Mouse (Mus musculus) neural tube, embryonic 15.5 days (tissue): ENCODE measurements around the gene Zfp398. TPM values are rescaled to one million over a fixed set of nuclear protein-coding genes. Genes with fewer than 3 reads are reported as not detected.
A peak's percentile ranks its signal among the peaks of the same experiment; 100 is the strongest.

Experiments used
- ATAC-seq: fragments of 200-750 bp; cut with Nextera tagmentation; 2 replicates; pipeline ENCODE4 v1.8.0; 2017; ENCODE audit warnings: mild to moderate bottlenecking, moderate TSS enrichment, moderate library complexity; ENCODE audit not compliant: low FRiP score
- H3K27ac ChIP-seq: fragments of 300-500 bp; sonication (generic); replicated peaks from 2 replicates; pipeline ENCODE4 v1.5.1; 2015; ENCODE audit warnings: mild to moderate bottlenecking, inconsistent platforms
- H3K27me3 ChIP-seq: fragments of 300-500 bp; sonication (generic); replicated peaks from 2 replicates; pipeline ENCODE4 v1.6.1; 2015; ENCODE audit warnings: inconsistent platforms
- H3K36me3 ChIP-seq: fragments of 300-500 bp; sonication (generic); 2 replicates; pipeline ENCODE4 v1.6.1; 2015; ENCODE audit warnings: inconsistent platforms
- H3K4me1 ChIP-seq: fragments of 300-500 bp; sonication (generic); 2 replicates; pipeline ENCODE4 v1.6.1; 2015; ENCODE audit warnings: inconsistent platforms
- H3K4me2 ChIP-seq: fragments of 300-500 bp; sonication (generic); 2 replicates; pipeline ENCODE4 v1.6.1; 2015; ENCODE audit warnings: inconsistent platforms, mild to moderate bottlenecking, moderate library complexity
- H3K4me3 ChIP-seq: fragments of 300-500 bp; sonication (generic); replicated peaks from 2 replicates; pipeline ENCODE4 v1.5.1; 2015; ENCODE audit warnings: mild to moderate bottlenecking, inconsistent platforms
- H3K9ac ChIP-seq: fragments of 300-500 bp; sonication (generic); replicated peaks from 2 replicates; pipeline ENCODE4 v1.6.1; 2015; ENCODE audit warnings: mild to moderate bottlenecking, inconsistent platforms
- H3K9me3 ChIP-seq: fragments of 300-500 bp; sonication (generic); replicated peaks from 2 replicates; pipeline ENCODE4 v1.6.1; 2016; ENCODE audit warnings: inconsistent platforms
- WGBS: fragments of 180-500 bp; shearing (Covaris S2); methylation state at CpG from one replicate; pipeline ENCODE4 v1.1.7; 2015; ENCODE audit warnings: mixed read lengths; 5-methylcytosine and 5-hydroxymethylcytosine counted together
- polyA plus RNA-seq: library from polyadenylated mRNA; unstranded; fragments of >200 nt; fragmentation: Nextera tagmentation; extraction: Ambion mirVana; gene quantifications from 2 replicates; pipeline ENCODE4 v1.2.1, GENCODE M21; 2015

Zfp398 gene
- polyA plus RNA-seq, 1 experiment from 2014 or later: 17.4 TPM

DNA sequence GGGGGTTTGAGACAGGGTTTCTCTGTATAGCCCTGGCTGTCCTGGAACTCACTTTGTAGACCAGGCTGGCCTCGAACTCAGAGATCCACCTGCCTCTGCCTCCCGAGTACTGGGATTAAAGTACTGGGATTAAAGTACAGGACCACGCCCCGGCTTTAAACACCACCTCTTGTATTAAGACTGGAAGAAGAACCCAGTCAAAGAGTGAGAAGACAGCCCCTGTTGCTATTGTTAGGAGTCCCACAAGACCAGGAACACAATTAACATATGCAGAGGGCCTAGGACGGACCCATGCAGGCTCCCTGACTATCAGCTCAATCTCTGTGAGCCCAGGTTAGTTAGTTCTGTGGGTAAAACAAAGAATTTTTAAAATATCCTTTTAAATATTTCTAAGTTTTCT lies 36.8 kb downstream of the Zfp398 start:
- WGBS: 87% methylated on average over 5 of the region's 5 CpGs
- Histone ChIP-seq H3K4me3 (no peak overlapping the region), H3K27ac (no peak overlapping the region), H3K4me1 (no peaks in the 10 kb centered on the region), H3K9me3 (no peaks in the 10 kb centered on the region), H3K27me3 (no peaks in the 10 kb centered on the region), H3K4me2 (no peak overlapping the region), H3K9ac (no peak overlapping the region), H3K36me3 (peaks cover 19% of the 10 kb centered on the region)
- no peak for ATAC-seq

GRCm38 (mm10) chr6:47877058-47877457 lies 41.6 kb downstream of the Zfp398 start, which contains the start of gene Zfp282:
Zfp282 (plus strand) TSS chr6:47877204.
- ATAC-seq: no peak
- peak within 1 kb of the TSS; percentile 74 for H3K4me2 ChIP-seq
- 5% methylated on average over 9 of the region's 9 CpGs for WGBS
- no peaks in the 10 kb centered on the region for H3K27me3 ChIP-seq
- H3K9me3 ChIP-seq: no peaks in the 10 kb centered on the region
- H3K4me1 ChIP-seq: peaks cover 27% of the 10 kb centered on the region
- H3K27ac ChIP-seq: peak within 1 kb of the TSS; percentile 96
- peak within 1 kb of the TSS; percentile 91 for H3K4me3 ChIP-seq
- peak within 1 kb of the TSS; percentile 70 for H3K9ac ChIP-seq
- H3K36me3 ChIP-seq: peaks cover 20% of the 10 kb centered on the region

DNA sequence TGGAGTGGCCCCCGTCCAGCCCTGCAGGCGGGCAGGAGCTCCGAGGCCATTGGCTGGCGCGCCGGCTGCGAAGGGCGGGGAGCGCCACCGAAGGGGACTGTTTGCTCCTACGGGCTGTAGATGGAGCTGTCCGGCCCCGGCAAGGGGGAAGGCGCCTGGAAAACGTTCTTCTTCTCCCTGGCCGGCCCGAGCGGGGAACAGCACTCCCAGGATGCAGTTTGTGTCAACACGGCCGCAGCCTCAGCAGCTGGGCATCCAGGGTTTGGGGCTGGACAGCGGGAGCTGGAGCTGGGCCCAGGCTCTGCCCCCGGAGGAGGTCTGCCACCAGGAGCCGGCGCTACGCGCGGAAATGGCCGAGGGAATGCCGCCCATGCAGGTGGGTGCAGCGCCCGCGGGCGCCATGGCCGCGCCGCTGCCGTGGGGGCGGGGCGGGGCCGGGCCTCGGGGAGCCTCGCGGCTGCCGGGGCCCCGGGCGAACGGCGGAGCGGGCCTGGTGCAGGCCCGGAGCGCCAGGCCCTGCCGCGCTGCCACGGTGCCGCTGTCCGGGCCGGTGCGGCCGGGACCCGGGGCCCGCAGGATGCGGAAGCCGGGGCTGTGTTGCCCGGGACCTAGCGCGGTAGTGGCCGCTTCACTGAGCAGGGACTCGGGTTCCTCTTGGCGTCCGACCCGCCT lies 42.1 kb downstream of the Zfp398 start:
- ATAC-seq: peak; percentile 98
- Histone ChIP-seq H3K9ac (peak overlapping the region; percentile 70), H3K27me3 (no peaks in the 10 kb centered on the region), H3K9me3 (no peaks in the 10 kb centered on the region), H3K36me3 (peaks cover 25% of the 10 kb centered on the region), H3K27ac (peak overlapping the region; percentile 96), H3K4me1 (peaks cover 27% of the 10 kb centered on the region), H3K4me2 (peak overlapping the region; percentile 74), H3K4me3 (peak overlapping the region; percentile 91)
- WGBS: 3% methylated on average over 69 of the region's 71 CpGs

DNA sequence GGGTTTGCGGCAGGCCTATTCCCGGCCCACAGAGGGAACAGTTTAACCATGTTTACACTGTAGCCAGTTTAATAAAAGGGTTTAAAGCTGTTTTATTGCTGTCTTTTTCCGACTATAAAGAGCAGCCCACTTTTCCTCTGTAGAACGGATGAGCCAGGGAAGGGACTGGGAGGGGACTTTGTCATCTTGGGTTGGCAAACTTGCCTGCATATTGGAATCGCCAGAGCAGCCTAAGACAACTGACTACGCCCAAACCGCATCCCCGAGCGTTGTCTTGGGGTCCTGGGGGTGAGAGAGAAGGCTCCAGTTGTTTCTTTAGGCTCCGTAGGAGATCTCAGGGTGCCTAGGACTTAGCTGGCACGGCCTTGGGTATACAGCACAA lies 42.7 kb downstream of the Zfp398 start:
- H3K9me3 ChIP-seq: no peaks in the 10 kb centered on the region
- WGBS: under 1% methylated on average over 11 of the region's 11 CpGs
- H3K4me1 ChIP-seq: peaks cover 27% of the 10 kb centered on the region
- peaks cover 31% of the 10 kb centered on the region for H3K36me3 ChIP-seq
- no peaks in the 10 kb centered on the region for H3K27me3 ChIP-seq
- peak overlapping the region; percentile 91 for H3K4me3 ChIP-seq
- H3K9ac ChIP-seq: peak overlapping the region; percentile 70
- ATAC-seq: 0 out of 2 replicates have a peak, but pooled peaks have one; percentile 3
- peak overlapping the region; percentile 96 for H3K27ac ChIP-seq
- peak overlapping the region; percentile 74 for H3K4me2 ChIP-seq

GRCm38 (mm10) chr6:47878593-47878992 lies 43.1 kb downstream of the Zfp398 start:
- ATAC-seq: no peak
- Histone ChIP-seq H3K27me3 (no peaks in the 10 kb centered on the region), H3K36me3 (peaks cover 35% of the 10 kb centered on the region), H3K27ac (peak overlapping the region; percentile 96; the same call in 1 of the 2 replicates), H3K4me3 (peak overlapping the region; percentile 91), H3K4me1 (peaks cover 27% of the 10 kb centered on the region), H3K9me3 (no peaks in the 10 kb centered on the region), H3K9ac (peak overlapping the region; percentile 70), H3K4me2 (peak overlapping the region; percentile 74)
- WGBS: 43% methylated on average over 3 of the region's 3 CpGs

DNA sequence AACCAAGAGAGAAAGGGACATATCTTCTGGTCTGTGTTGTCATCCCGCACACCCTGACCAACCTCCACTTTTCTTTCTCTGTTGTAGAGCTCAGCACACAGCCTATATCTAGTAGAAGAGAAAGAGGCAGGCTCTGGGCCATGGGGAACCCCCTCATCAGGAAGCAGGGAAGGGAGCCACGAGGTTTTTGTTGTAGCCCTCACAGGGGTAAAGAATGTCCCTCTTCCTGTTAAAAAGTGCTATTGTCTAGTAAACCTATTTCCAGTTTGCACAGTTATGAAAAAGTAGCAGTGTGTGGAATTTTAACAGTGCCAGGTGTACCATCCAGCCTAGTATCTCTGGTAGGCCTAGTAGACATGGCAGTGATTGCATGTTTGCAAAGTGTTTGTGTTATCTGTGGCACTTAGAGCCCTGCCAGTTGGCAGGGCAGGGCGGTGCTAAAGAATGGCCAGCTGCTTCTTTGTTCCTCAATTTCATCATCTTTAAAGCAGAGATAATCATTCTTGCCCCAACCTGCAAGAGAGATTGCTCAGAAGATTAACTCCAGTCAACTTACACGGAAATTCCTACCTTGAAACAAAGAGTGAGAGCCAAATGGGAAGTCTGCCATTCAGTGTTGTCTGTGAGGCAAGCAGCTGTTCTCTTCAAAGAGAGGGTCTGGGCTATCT lies 43.7 kb downstream of the Zfp398 start:
- Histone ChIP-seq H3K9ac (peak overlapping the region; percentile 70; the same call in 1 of the 2 replicates), H3K36me3 (peaks cover 41% of the 10 kb centered on the region), H3K4me2 (peak overlapping the region; percentile 74), H3K27ac (no peak overlapping the region), H3K4me1 (peaks cover 27% of the 10 kb centered on the region), H3K4me3 (peak overlapping the region; percentile 91), H3K9me3 (no peaks in the 10 kb centered on the region), H3K27me3 (no peaks in the 10 kb centered on the region)
- ATAC-seq: no peak
- WGBS: 61% methylated on average over 4 of the region's 4 CpGs

- Histone ChIP-seq H3K36me3 (peaks cover 49% of the 10 kb centered on the region), H3K4me2 (no peak overlapping the region), H3K27ac (no peak overlapping the region), H3K4me1 (peaks cover 27% of the 10 kb centered on the region), H3K9me3 (no peaks in the 10 kb centered on the region), H3K27me3 (no peaks in the 10 kb centered on the region), H3K9ac (no peak overlapping the region), H3K4me3 (no peak overlapping the region)
- WGBS: 96% methylated on average over 10 of the region's 10 CpGs
- ATAC-seq: no peak
Observed at GRCm38 (mm10) chr6:47880166-47880565, 44.7 kb downstream of the Zfp398 start.

GRCm38 (mm10) chr6:47888812-47889383 lies 53.4 kb downstream of the Zfp398 start:
- Histone ChIP-seq H3K27ac (no peak overlapping the region), H3K27me3 (no peaks in the 10 kb centered on the region), H3K4me2 (no peak overlapping the region), H3K4me1 (no peaks in the 10 kb centered on the region), H3K9me3 (no peaks in the 10 kb centered on the region), H3K9ac (no peak overlapping the region), H3K36me3 (peaks cover 85% of the 10 kb centered on the region), H3K4me3 (no peak overlapping the region)
- no peak for ATAC-seq
- 89% methylated on average over 8 of the region's 8 CpGs for WGBS

- H3K36me3 ChIP-seq: peaks cover 73% of the 10 kb centered on the region
- no peak overlapping the region for H3K27ac ChIP-seq
- no peak overlapping the region for H3K4me3 ChIP-seq
- no peak overlapping the region for H3K9ac ChIP-seq
- no peak for ATAC-seq
- H3K27me3 ChIP-seq: 0 out of 2 replicates have a peak, but pooled peaks cover 4% of the 10 kb centered on the region
- WGBS: 97% methylated on average over 6 of the region's 6 CpGs
- H3K4me1 ChIP-seq: 0 out of 2 replicates have a peak, but pooled peaks cover 2% of the 10 kb centered on the region
- H3K4me2 ChIP-seq: no peak overlapping the region
- H3K9me3 ChIP-seq: no peaks in the 10 kb centered on the region
Observed at GRCm38 (mm10) chr6:47899416-47899815, 64.0 kb downstream of the Zfp398 start.

DNA sequence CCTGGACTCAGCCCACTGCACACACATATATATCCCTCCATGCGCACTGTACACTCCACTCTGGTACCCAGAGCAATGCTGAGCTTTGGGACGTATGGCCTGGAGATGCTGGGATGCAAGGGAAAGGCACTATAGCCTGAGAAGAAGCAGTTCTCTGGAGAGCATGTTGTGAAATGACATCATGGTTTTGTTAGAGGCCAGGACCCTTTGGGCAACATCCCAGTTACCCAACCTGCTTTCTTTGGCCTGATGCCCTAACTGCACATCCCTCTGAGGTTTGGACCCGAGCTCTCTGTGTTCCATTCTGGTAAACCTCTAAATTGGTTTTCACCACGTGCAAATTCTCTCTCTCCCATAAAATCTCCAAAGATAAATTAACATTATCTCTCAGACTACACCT lies 68.1 kb downstream of the Zfp398 start:
- no peaks in the 10 kb centered on the region for H3K9me3 ChIP-seq
- no peak overlapping the region for H3K4me2 ChIP-seq
- peaks cover 88% of the 10 kb centered on the region for H3K36me3 ChIP-seq
- 0 out of 2 replicates have a peak, but pooled peaks cover 4% of the 10 kb centered on the region for H3K27me3 ChIP-seq
- 0 out of 2 replicates have a peak, but pooled peaks cover 2% of the 10 kb centered on the region for H3K4me1 ChIP-seq
- no peak overlapping the region for H3K4me3 ChIP-seq
- 66% methylated on average over 4 of the region's 4 CpGs for WGBS
- no peak overlapping the region for H3K27ac ChIP-seq
- ATAC-seq: no peak
- H3K9ac ChIP-seq: no peak overlapping the region

- 0 out of 2 replicates have a peak, but pooled peaks cover 2% of the 10 kb centered on the region for H3K4me1 ChIP-seq
- no peak overlapping the region for H3K27ac ChIP-seq
- WGBS: 39% methylated on average over 19 of the region's 19 CpGs
- no peaks in the 10 kb centered on the region for H3K9me3 ChIP-seq
- 0 out of 2 replicates have a peak, but pooled peaks cover 4% of the 10 kb centered on the region for H3K27me3 ChIP-seq
- H3K36me3 ChIP-seq: peaks cover 80% of the 10 kb centered on the region
- no peak for ATAC-seq
- no peak overlapping the region for H3K4me3 ChIP-seq
- H3K9ac ChIP-seq: no peak overlapping the region
- no peak overlapping the region for H3K4me2 ChIP-seq
Observed at GRCm38 (mm10) chr6:47904361-47904760, 68.9 kb downstream of the Zfp398 start.
